Mouse (Mus musculus): Measurements from ENCODE around the gene Sycn. TPM values are rescaled to one million over a fixed set of nuclear protein-coding genes. Genes with fewer than 3 reads are reported as not detected.
A peak's percentile ranks its signal among the peaks of the same experiment; 100 is the strongest.

The Sycn gene
- total and polyA plus RNA-seq, 2 experiments from 2014 or later, result not detected

- TF ChIP-seq CTCF (IDR thresholded peaks at IDR 0.05; ENCODE audit: low read depth), result no peak
- Histone ChIP-seq H3K36me3 (ENCODE audit: insufficient read depth) (no peaks in the 10 kb centered on the region), H3K9ac (no peak overlapping the region), H3K4me3 (ENCODE audit: low read depth, low read length) (no peak overlapping the region), H3K4me2 (ENCODE audit: low read depth) (no peak overlapping the region), H3K27ac (ENCODE audit: low read depth, low read length) (no peak overlapping the region; the same call in 1 of the 2 replicates), H3K27me3 (ENCODE audit: insufficient read depth, low read length) (no peaks in the 10 kb centered on the region), H3K4me1 (ENCODE audit: insufficient read depth) (no peaks in the 10 kb centered on the region), H3K9me3 (ENCODE audit: low read length) (no peaks in the 10 kb centered on the region)
- DNase-seq (peak; percentile 58), ATAC-seq (peak; percentile 79)
- WGBS, result 57% methylated on average over 5 of the region's 5 CpGs
These were observed 35.7 kb downstream of the Sycn start for GRCm38 (mm10) chr7:28576271-28576914.

- Histone ChIP-seq H3K4me3 (ENCODE audit: low read depth, low read length) (no peak overlapping the region), H3K9ac (no peak overlapping the region), H3K27me3 (ENCODE audit: insufficient read depth, low read length) (no peaks in the 10 kb centered on the region), H3K9me3 (ENCODE audit: low read length) (no peaks in the 10 kb centered on the region), H3K27ac (ENCODE audit: low read depth, low read length) (no peak overlapping the region), H3K36me3 (ENCODE audit: insufficient read depth) (no peaks in the 10 kb centered on the region), H3K4me1 (ENCODE audit: insufficient read depth) (no peaks in the 10 kb centered on the region), H3K4me2 (ENCODE audit: low read depth) (no peak overlapping the region)
- ATAC-seq (no peak), DNase-seq (no peak)
- TF ChIP-seq CTCF (IDR thresholded peaks at IDR 0.05; ENCODE audit: low read depth), result no peak
- WGBS, result 87% methylated on average over 9 of the region's 9 CpGs
These were observed 37.3 kb downstream of the Sycn start for GRCm38 (mm10) chr7:28577826-28578542.

GRCm38 (mm10) chr7:28578543-28579053 lies 37.9 kb downstream of the Sycn start:
- Histone ChIP-seq H3K36me3 (ENCODE audit: insufficient read depth) (no peaks in the 10 kb centered on the region), H3K9ac (no peak overlapping the region), H3K27me3 (ENCODE audit: insufficient read depth, low read length) (no peaks in the 10 kb centered on the region), H3K9me3 (ENCODE audit: low read length) (no peaks in the 10 kb centered on the region), H3K4me2 (ENCODE audit: low read depth) (no peak overlapping the region), H3K27ac (ENCODE audit: low read depth, low read length) (no peak overlapping the region), H3K4me3 (ENCODE audit: low read depth, low read length) (no peak overlapping the region), H3K4me1 (ENCODE audit: insufficient read depth) (peaks cover 3% of the 10 kb centered on the region; the same call in 1 of the 2 replicates)
- TF ChIP-seq CTCF (IDR thresholded peaks at IDR 0.05; ENCODE audit: low read depth), result no peak
- DNase-seq, result no peak
- 82% methylated on average over 5 of the region's 5 CpGs for WGBS
- no peak for ATAC-seq

- H3K4me2 ChIP-seq (ENCODE audit: low read depth), result no peak overlapping the region
- TF ChIP-seq CTCF (IDR thresholded peaks at IDR 0.05; ENCODE audit: low read depth), result no peak
- peaks cover 7% of the 10 kb centered on the region; the same call in 1 of the 2 replicates for H3K4me1 ChIP-seq (ENCODE audit: insufficient read depth)
- H3K27ac ChIP-seq (ENCODE audit: low read depth, low read length), result no peak overlapping the region
- ATAC-seq (no peak), DNase-seq (no peak)
- H3K27me3 ChIP-seq (ENCODE audit: insufficient read depth, low read length), result no peaks in the 10 kb centered on the region
- no peak overlapping the region for H3K9ac ChIP-seq
- no peak overlapping the region for H3K4me3 ChIP-seq (ENCODE audit: low read depth, low read length)
- no peaks in the 10 kb centered on the region for H3K36me3 ChIP-seq (ENCODE audit: insufficient read depth)
- WGBS, result 59% methylated on average over 5 of the region's 5 CpGs
- no peaks in the 10 kb centered on the region for H3K9me3 ChIP-seq (ENCODE audit: low read length)
These were observed 39.1 kb downstream of the Sycn start for GRCm38 (mm10) chr7:28579826-28580225.

- Histone ChIP-seq H3K4me1 (ENCODE audit: insufficient read depth) (peaks cover 10% of the 10 kb centered on the region), H3K9ac (no peak overlapping the region), H3K4me2 (ENCODE audit: low read depth) (no peak overlapping the region), H3K27ac (ENCODE audit: low read depth, low read length) (no peak overlapping the region), H3K9me3 (ENCODE audit: low read length) (no peaks in the 10 kb centered on the region), H3K27me3 (ENCODE audit: insufficient read depth, low read length) (no peaks in the 10 kb centered on the region), H3K36me3 (ENCODE audit: insufficient read depth) (no peaks in the 10 kb centered on the region), H3K4me3 (ENCODE audit: low read depth, low read length) (no peak overlapping the region)
- DNase-seq, result no peak
- TF ChIP-seq CTCF (IDR thresholded peaks at IDR 0.05; ENCODE audit: low read depth), result no peak
- no peak for ATAC-seq
- WGBS, result 84% methylated on average over 4 of the region's 4 CpGs
These were observed 41.0 kb downstream of the Sycn start for GRCm38 (mm10) chr7:28581721-28582120.

- peaks cover 11% of the 10 kb centered on the region for H3K4me1 ChIP-seq (ENCODE audit: insufficient read depth)
- no peaks in the 10 kb centered on the region for H3K9me3 ChIP-seq (ENCODE audit: low read length)
- 58% methylated on average over 11 of the region's 11 CpGs for WGBS
- H3K36me3 ChIP-seq (ENCODE audit: insufficient read depth), result no peaks in the 10 kb centered on the region
- H3K4me2 ChIP-seq (ENCODE audit: low read depth), result no peak overlapping the region
- H3K9ac ChIP-seq, result no peak overlapping the region
- no peak overlapping the region for H3K4me3 ChIP-seq (ENCODE audit: low read depth, low read length)
- peak overlapping the region; percentile 42 for H3K27ac ChIP-seq (ENCODE audit: low read depth, low read length)
- ATAC-seq, result peak; percentile 47; the same call in 1 of the 2 replicates
- DNase-seq, result peak; percentile 57
- TF ChIP-seq CTCF (IDR thresholded peaks at IDR 0.05; ENCODE audit: low read depth), result no peak
- no peaks in the 10 kb centered on the region for H3K27me3 ChIP-seq (ENCODE audit: insufficient read depth, low read length)
These were observed 42.2 kb downstream of the Sycn start for GRCm38 (mm10) chr7:28582841-28583240.

Measured in forebrain, postnatal 0 days (tissue).